ENCODE assay signal across 9 mouse cellular contexts in the genomic region with DNA sequence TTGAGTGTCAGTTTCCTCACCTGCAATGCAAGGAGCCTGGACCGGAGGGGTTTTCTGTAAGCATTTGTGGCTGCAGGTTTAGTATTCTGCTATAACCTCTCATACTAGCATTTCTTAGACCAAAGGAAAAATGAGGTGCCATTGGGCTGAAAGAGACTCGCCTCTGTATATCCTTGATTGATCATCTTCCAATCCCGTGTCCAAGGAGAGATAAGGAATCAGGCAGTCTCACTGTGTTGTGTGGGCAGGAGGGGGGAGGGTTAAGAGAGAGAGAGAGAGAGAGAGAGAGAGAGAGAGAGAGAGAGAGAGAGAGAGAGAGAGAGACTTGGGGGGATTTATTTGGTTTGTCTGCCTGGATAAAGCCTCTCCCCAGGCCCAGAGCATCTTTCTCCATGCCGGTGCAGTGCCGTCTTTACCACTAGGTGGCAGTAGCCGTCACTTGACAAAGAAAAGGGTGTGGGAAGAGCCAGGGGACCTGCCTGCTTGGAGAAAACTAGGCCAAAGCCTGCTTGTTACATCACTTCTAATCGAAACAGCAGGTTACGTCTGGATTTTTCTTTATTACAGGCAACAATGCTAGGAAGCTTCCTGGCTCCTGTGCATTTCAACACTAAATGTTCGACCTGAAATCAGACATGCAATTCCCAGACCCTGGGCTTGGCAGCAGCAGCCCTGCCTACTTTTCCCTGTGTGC. TPM values are rescaled to one million over a fixed set of nuclear protein-coding genes. Genes with fewer than 3 reads are reported as not detected.
DNase-seq lines count a peak whose midpoint lies in the region; ATAC-seq and TF ChIP-seq lines count a peak whose summit lies in the region.
"Had no signal": no experiment of that assay in that cellular context is flagged by ENCODE, and none has a peak within 500 bp of the region (broad histone marks: within the 10 kb centered on the region; RNA-seq: fewer than 3 reads in every experiment).

No protein-coding gene starts in this region.

- H3K4me1 ChIP-seq in forebrain, postnatal 0 days (ENCODE audit: insufficient read depth), result no peaks in the 10 kb centered on the region
- H3K4me1 ChIP-seq: megakaryocyte, embryonic 14.5 days had no signal

- ATAC-seq in cerebellum, adult (ENCODE audit: insufficient number of reproducible peaks, low FRiP score, low TSS enrichment), result peak; percentile 94
- ATAC-seq in forebrain, postnatal 0 days, result peak; percentile 97
- ATAC-seq in erythroid progenitor cell, adult 5-6 weeks (replicated peaks; ENCODE audit: low FRiP score, poor library complexity, severe bottlenecking), result no peak

- intact Hi-C loops in heart, postnatal 36 days (cut with DNase I), result loop anchor here (1.0 to 10.0 kb wide), 4 partner anchors 71 to 603 kb away; no protein-coding TSS in a partner anchor

- H3K4me2 ChIP-seq in forebrain, postnatal 0 days (ENCODE audit: low read depth), result no peak overlapping the region

- H3K4me3 ChIP-seq in forebrain, postnatal 0 days (ENCODE audit: low read depth, low read length), result no peak overlapping the region
- H3K4me3 ChIP-seq: megakaryocyte, embryonic 14.5 days had no signal

- H3K27ac ChIP-seq in forebrain, postnatal 0 days (ENCODE audit: low read depth, low read length), result peak overlapping the region; percentile 70

- DNase-seq in Muller cell, postnatal 12 days (ENCODE audit: inconsistent ontology term), result peak; percentile 85
- DNase-seq in forebrain, postnatal 0 days, result peak; percentile 95
- DNase-seq in heart, postnatal 36 days, result peak; percentile 84 to 86
- peak; percentile 77 for DNase-seq in layer of hippocampus, adult 9-10 months (ENCODE audit: low spot score)
- peak; percentile 68 for DNase-seq in lung, postnatal 25 days (ENCODE audit: low spot score)
- DNase-seq in right cerebral cortex, postnatal 14 days, result peak; percentile 91

- no peaks in the 10 kb centered on the region for H3K27me3 ChIP-seq in forebrain, postnatal 0 days (ENCODE audit: insufficient read depth, low read length)
- H3K27me3 ChIP-seq: megakaryocyte, embryonic 14.5 days had no signal

- no peak overlapping the region for H3K9ac ChIP-seq in forebrain, postnatal 0 days

- peak; percentile 95 for TF ChIP-seq CTCF in forebrain, postnatal 0 days (IDR thresholded peaks at IDR 0.05; ENCODE audit: low read depth)

- H3K9me3 ChIP-seq in forebrain, postnatal 0 days (ENCODE audit: low read length), result no peaks in the 10 kb centered on the region

- no peaks in the 10 kb centered on the region for H3K36me3 ChIP-seq in forebrain, postnatal 0 days (ENCODE audit: insufficient read depth)

- WGBS in forebrain, postnatal 0 days, result 34% methylated on average over 9 of the region's 9 CpGs

RNA-seq across cellular contexts. Expression of a gene that starts 56.1 kb away (rescaled TPM):
- 0.62 and 1.2 TPM in 2 replicates for total RNA-seq in forebrain, postnatal 0 days (2014; rRNA removed)
- 0.67 and 0.94 TPM in 2 replicates for polyA plus RNA-seq in forebrain, postnatal 0 days (2015; fragmentation: Nextera tagmentation; extraction: Ambion mirVana)
- under 1 TPM in 1 of 2 experiments, not detected in 1; 0.14 TPM for total RNA-seq in heart, postnatal 36 days (2021)
- not detected in 2 replicates for total RNA-seq in erythroid progenitor cell, adult 5-6 weeks (2015; ENCODE audit: low replicate concordance)
- total RNA-seq in erythroid progenitor cell, adult 5-6 weeks (2017; ENCODE audit: low replicate concordance), result not detected in 2 replicates
